Mouse (Mus musculus): ENCODE data around the gene Bglap3. TPM values are rescaled to one million over a fixed set of nuclear protein-coding genes. Genes with fewer than 3 reads are reported as not detected.
A peak's percentile ranks its signal among the peaks of the same experiment; 100 is the strongest.

The Bglap3 gene
- polyA plus RNA-seq, 1 experiment from 2014 or later: not detected

- ATAC-seq (no peak), DNase-seq (ENCODE audit: low spot score) (no peak)
- no peak overlapping the region for H3K4me3 ChIP-seq (ENCODE audit: low read depth, low read length)
- H3K4me1 ChIP-seq (ENCODE audit: control insufficient read depth, insufficient read depth, low read length): no peaks in the 10 kb centered on the region
- H3K9me3 ChIP-seq (replicated peaks; ENCODE audit: control insufficient read depth, low read length): no peaks in the 10 kb centered on the region
- no peak overlapping the region for H3K4me2 ChIP-seq (ENCODE audit: low read length)
- 81% methylated on average over 5 of the region's 5 CpGs for WGBS
- H3K27ac ChIP-seq (ENCODE audit: low read depth, low read length): no peak overlapping the region
- H3K9ac ChIP-seq (ENCODE audit: low read length): no peak overlapping the region
- H3K36me3 ChIP-seq (ENCODE audit: control insufficient read depth, insufficient read depth, low read length): peaks cover 87% of the 10 kb centered on the region
- no peaks in the 10 kb centered on the region for H3K27me3 ChIP-seq (replicated peaks; ENCODE audit: control insufficient read depth, insufficient read depth, low read length)
Observed at GRCm38 (mm10) chr3:88359584-88359983, 13.0 kb downstream of the Bglap3 start.

- Histone ChIP-seq H3K4me3 (ENCODE audit: low read depth, low read length) (no peak overlapping the region), H3K27me3 (replicated peaks; ENCODE audit: control insufficient read depth, insufficient read depth, low read length) (no peaks in the 10 kb centered on the region), H3K9me3 (replicated peaks; ENCODE audit: control insufficient read depth, low read length) (no peaks in the 10 kb centered on the region), H3K36me3 (ENCODE audit: control insufficient read depth, insufficient read depth, low read length) (peaks cover 99% of the 10 kb centered on the region), H3K4me2 (ENCODE audit: low read length) (no peak overlapping the region), H3K27ac (ENCODE audit: low read depth, low read length) (no peak overlapping the region), H3K9ac (ENCODE audit: low read length) (no peak overlapping the region), H3K4me1 (ENCODE audit: control insufficient read depth, insufficient read depth, low read length) (no peaks in the 10 kb centered on the region)
- ATAC-seq (no peak), DNase-seq (ENCODE audit: low spot score) (no peak)
- 98% methylated on average over 8 of the region's 8 CpGs for WGBS
Observed at GRCm38 (mm10) chr3:88354396-88355165, 18.0 kb downstream of the Bglap3 start.

- ATAC-seq (no peak), DNase-seq (ENCODE audit: low spot score) (no peak)
- no peaks in the 10 kb centered on the region for H3K9me3 ChIP-seq (replicated peaks; ENCODE audit: control insufficient read depth, low read length)
- H3K36me3 ChIP-seq (ENCODE audit: control insufficient read depth, insufficient read depth, low read length): peaks cover 99% of the 10 kb centered on the region
- H3K4me2 ChIP-seq (ENCODE audit: low read length): no peak overlapping the region
- no peak overlapping the region for H3K27ac ChIP-seq (ENCODE audit: low read depth, low read length)
- H3K4me1 ChIP-seq (ENCODE audit: control insufficient read depth, insufficient read depth, low read length): no peaks in the 10 kb centered on the region
- WGBS: 98% methylated on average over 9 of the region's 9 CpGs
- H3K27me3 ChIP-seq (replicated peaks; ENCODE audit: control insufficient read depth, insufficient read depth, low read length): no peaks in the 10 kb centered on the region
- H3K4me3 ChIP-seq (ENCODE audit: low read depth, low read length): no peak overlapping the region
- H3K9ac ChIP-seq (ENCODE audit: low read length): no peak overlapping the region
Observed at GRCm38 (mm10) chr3:88352907-88353306, 19.6 kb downstream of the Bglap3 start.

- WGBS: 93% methylated on average over 13 of the region's 13 CpGs
- no peak for DNase-seq (ENCODE audit: low spot score)
- Histone ChIP-seq H3K4me3 (ENCODE audit: low read depth, low read length) (no peak overlapping the region), H3K27ac (ENCODE audit: low read depth, low read length) (no peak overlapping the region), H3K4me2 (ENCODE audit: low read length) (no peak overlapping the region), H3K4me1 (ENCODE audit: control insufficient read depth, insufficient read depth, low read length) (no peaks in the 10 kb centered on the region), H3K36me3 (ENCODE audit: control insufficient read depth, insufficient read depth, low read length) (peaks cover 99% of the 10 kb centered on the region), H3K9me3 (replicated peaks; ENCODE audit: control insufficient read depth, low read length) (no peaks in the 10 kb centered on the region), H3K27me3 (replicated peaks; ENCODE audit: control insufficient read depth, insufficient read depth, low read length) (no peaks in the 10 kb centered on the region), H3K9ac (ENCODE audit: low read length) (no peak overlapping the region)
- no peak for ATAC-seq
Observed at GRCm38 (mm10) chr3:88350732-88351131, 21.8 kb downstream of the Bglap3 start.

- no peak for ATAC-seq
- Histone ChIP-seq H3K27ac (ENCODE audit: low read depth, low read length) (no peak overlapping the region), H3K36me3 (ENCODE audit: control insufficient read depth, insufficient read depth, low read length) (peaks cover 29% of the 10 kb centered on the region), H3K4me3 (ENCODE audit: low read depth, low read length) (no peak overlapping the region), H3K27me3 (replicated peaks; ENCODE audit: control insufficient read depth, insufficient read depth, low read length) (no peaks in the 10 kb centered on the region), H3K9ac (ENCODE audit: low read length) (no peak overlapping the region), H3K9me3 (replicated peaks; ENCODE audit: control insufficient read depth, low read length) (no peaks in the 10 kb centered on the region), H3K4me2 (ENCODE audit: low read length) (no peak overlapping the region), H3K4me1 (ENCODE audit: control insufficient read depth, insufficient read depth, low read length) (peaks cover 10% of the 10 kb centered on the region; the same call in 1 of the 2 replicates)
- WGBS: 81% methylated on average over 3 of the region's 3 CpGs
- DNase-seq (ENCODE audit: low spot score): no peak
Observed at GRCm38 (mm10) chr3:88339006-88339405, 33.5 kb downstream of the Bglap3 start.

- Histone ChIP-seq H3K27me3 (replicated peaks; ENCODE audit: control insufficient read depth, insufficient read depth, low read length) (no peaks in the 10 kb centered on the region), H3K9ac (ENCODE audit: low read length) (no peak overlapping the region), H3K27ac (ENCODE audit: low read depth, low read length) (no peak overlapping the region), H3K4me3 (ENCODE audit: low read depth, low read length) (no peak overlapping the region), H3K36me3 (ENCODE audit: control insufficient read depth, insufficient read depth, low read length) (peaks cover 22% of the 10 kb centered on the region), H3K4me1 (ENCODE audit: control insufficient read depth, insufficient read depth, low read length) (peaks cover 10% of the 10 kb centered on the region; the same call in 1 of the 2 replicates), H3K4me2 (ENCODE audit: low read length) (no peak overlapping the region), H3K9me3 (replicated peaks; ENCODE audit: control insufficient read depth, low read length) (no peaks in the 10 kb centered on the region)
- WGBS: 98% methylated on average over 7 of the region's 7 CpGs
- no peak for ATAC-seq
- DNase-seq (ENCODE audit: low spot score): no peak
Observed at GRCm38 (mm10) chr3:88338316-88338715, 34.2 kb downstream of the Bglap3 start.

GRCm38 (mm10) chr3:88337367-88338020, 35.0 kb downstream of the Bglap3 start:
- no peaks in the 10 kb centered on the region for H3K9me3 ChIP-seq (replicated peaks; ENCODE audit: control insufficient read depth, low read length)
- peak overlapping the region; percentile 59 for H3K4me2 ChIP-seq (ENCODE audit: low read length)
- no peak overlapping the region for H3K27ac ChIP-seq (ENCODE audit: low read depth, low read length)
- peaks cover 14% of the 10 kb centered on the region for H3K36me3 ChIP-seq (ENCODE audit: control insufficient read depth, insufficient read depth, low read length)
- no peaks in the 10 kb centered on the region for H3K27me3 ChIP-seq (replicated peaks; ENCODE audit: control insufficient read depth, insufficient read depth, low read length)
- DNase-seq (ENCODE audit: low spot score) (no peak), ATAC-seq (no peak)
- H3K9ac ChIP-seq (ENCODE audit: low read length): peak overlapping the region; percentile 25; the same call in 1 of the 2 replicates
- 90% methylated on average over 11 of the region's 11 CpGs for WGBS
- peaks cover 10% of the 10 kb centered on the region; the same call in 1 of the 2 replicates for H3K4me1 ChIP-seq (ENCODE audit: control insufficient read depth, insufficient read depth, low read length)
- peak overlapping the region; percentile 8; the same call in 1 of the 2 replicates for H3K4me3 ChIP-seq (ENCODE audit: low read depth, low read length)

GRCm38 (mm10) chr3:88336058-88337013, 36.2 kb downstream of the Bglap3 start, which contains the start of the genes Tmem79 and Smg5:
Gene Tmem79 (minus strand): TSS chr3:88336148.
Gene Smg5 (plus strand): TSS chr3:88336260.
- Histone ChIP-seq H3K4me1 (ENCODE audit: control insufficient read depth, insufficient read depth, low read length) (peaks cover 10% of the 10 kb centered on the region; the same call in 1 of the 2 replicates), H3K9ac (ENCODE audit: low read length) (peak within 1 kb of the TSS; percentile 91), H3K36me3 (ENCODE audit: control insufficient read depth, insufficient read depth, low read length) (peaks cover 6% of the 10 kb centered on the region; the same call in 1 of the 2 replicates), H3K27ac (ENCODE audit: low read depth, low read length) (peak within 1 kb of the TSS; percentile 94), H3K4me2 (ENCODE audit: low read length) (peak within 1 kb of the TSS; percentile 78), H3K9me3 (replicated peaks; ENCODE audit: control insufficient read depth, low read length) (no peaks in the 10 kb centered on the region), H3K27me3 (replicated peaks; ENCODE audit: control insufficient read depth, insufficient read depth, low read length) (no peaks in the 10 kb centered on the region), H3K4me3 (ENCODE audit: low read depth, low read length) (peak within 1 kb of the TSS; percentile 70)
- DNase-seq (ENCODE audit: low spot score): peak; percentile 97
- WGBS: 3% methylated on average over 51 of the region's 66 CpGs
- ATAC-seq: peak; percentile 98

Data from forebrain, embryonic 14.5 days (tissue).